Mouse (Mus musculus) liver, postnatal 0 days (tissue): ENCODE measurements around the gene Tmem63a.

ENCODE experiments used
- CTCF ChIP-seq: sonication (generic); IDR thresholded peaks from 2 replicates; pipeline ENCODE4 v1.5.1; 2016; ENCODE audit warnings: antibody characterized with exemption, low read depth
- EP300 ChIP-seq: IDR thresholded peaks from 2 replicates; pipeline ENCODE4 v1.6.1; 2016; ENCODE audit warnings: antibody characterized with exemption, low read depth, mild to moderate bottlenecking

GRCm38 (mm10) chr1:180946448-180946847 lies 4.3 kb downstream of the Tmem63a start:
- TF ChIP-seq CTCF (no peak), EP300 (no peak)
